Mouse (Mus musculus) hindbrain, embryonic 15.5 days (tissue): ENCODE measurements around the gene Vmn1r166. TPM values are rescaled to one million over a fixed set of nuclear protein-coding genes. Genes with fewer than 3 reads are reported as not detected.
"Not testable (repeated sequence)": the region's sequence is repeated elsewhere in the genome, so short reads cannot be mapped to it uniquely, and the experiment has no call there.

Experiments used
- ATAC-seq: fragments of 200-750 bp; cut with Nextera tagmentation; 2 replicates; pipeline ENCODE4 v1.8.0; 2017; ENCODE audit warnings: low read depth, moderate number of reproducible peaks, moderate TSS enrichment; ENCODE audit not compliant: low FRiP score
- H3K27ac ChIP-seq: fragments of 300-500 bp; sonication (generic); replicated peaks from 2 replicates; pipeline ENCODE4 v1.5.1; 2015; ENCODE audit warnings: mild to moderate bottlenecking, inconsistent platforms
- H3K27me3 ChIP-seq: fragments of 300-500 bp; sonication (generic); 2 replicates; pipeline ENCODE4 v1.6.1; 2015; ENCODE audit warnings: control low read depth, inconsistent platforms
- H3K36me3 ChIP-seq: fragments of 300-500 bp; sonication (generic); 2 replicates; pipeline ENCODE4 v1.6.1; 2015; ENCODE audit warnings: control low read depth, inconsistent platforms
- H3K4me1 ChIP-seq: fragments of 300-500 bp; sonication (generic); replicated peaks from 2 replicates; pipeline ENCODE4 v1.6.1; 2015; ENCODE audit warnings: control low read depth, inconsistent platforms
- H3K4me2 ChIP-seq: fragments of 300-500 bp; sonication (generic); 2 replicates; pipeline ENCODE4 v1.6.1; 2015; ENCODE audit warnings: moderate library complexity, mild to moderate bottlenecking, inconsistent platforms
- H3K4me3 ChIP-seq: fragments of 300-500 bp; sonication (generic); 2 replicates; pipeline ENCODE4 v1.5.1; 2015; ENCODE audit warnings: mild to moderate bottlenecking, inconsistent platforms
- H3K9ac ChIP-seq: fragments of 300-500 bp; sonication (generic); 2 replicates; pipeline ENCODE4 v1.6.1; 2015; ENCODE audit warnings: inconsistent platforms
- H3K9me3 ChIP-seq: fragments of 300-500 bp; sonication (generic); 2 replicates; pipeline ENCODE4 v1.6.1; 2016; ENCODE audit warnings: control low read depth, inconsistent platforms
- WGBS: fragments of 180-500 bp; shearing (Covaris S2); methylation state at CpG from one replicate; pipeline ENCODE4 v1.1.7; 2015; 5-methylcytosine and 5-hydroxymethylcytosine counted together
- polyA plus RNA-seq: library from polyadenylated mRNA; unstranded; fragments of >200 nt; fragmentation: Nextera tagmentation; extraction: Ambion mirVana; gene quantifications from 2 replicates; pipeline ENCODE4 v1.2.1, GENCODE M21; 2015

Vmn1r166 gene
- polyA plus RNA-seq: not detected in 2 replicates

DNA sequence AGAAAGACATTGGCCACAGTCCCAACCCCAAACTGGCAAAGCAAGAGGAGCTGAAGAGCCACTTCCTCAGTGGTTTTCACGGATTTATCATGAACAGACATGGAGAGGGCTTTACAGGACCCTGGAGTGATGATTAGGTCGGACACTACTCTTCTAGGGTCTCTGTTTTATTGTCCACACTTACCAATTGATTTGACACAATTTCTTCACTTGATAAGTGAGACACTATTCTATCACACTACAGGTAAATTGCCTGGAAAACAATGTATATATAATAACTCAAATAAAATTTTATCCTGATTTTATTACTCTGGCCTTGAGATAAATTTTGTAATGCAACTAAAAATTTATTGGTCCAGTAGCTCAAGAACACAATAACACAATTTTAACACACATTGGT lies at the start of gene Vmn1r166:
Vmn1r166 (minus strand) TSS at position 101 of the 400 bp plus-strand sequence.
- not testable (repeated sequence) for H3K9ac ChIP-seq, H3K27ac ChIP-seq, H3K4me1 ChIP-seq, H3K36me3 ChIP-seq, H3K9me3 ChIP-seq, H3K27me3 ChIP-seq, H3K4me2 ChIP-seq, ATAC-seq, H3K4me3 ChIP-seq
- whole genome bisulfite sequencing: no CpG with 5 or more reads among the region's 2 CpGs

DNA sequence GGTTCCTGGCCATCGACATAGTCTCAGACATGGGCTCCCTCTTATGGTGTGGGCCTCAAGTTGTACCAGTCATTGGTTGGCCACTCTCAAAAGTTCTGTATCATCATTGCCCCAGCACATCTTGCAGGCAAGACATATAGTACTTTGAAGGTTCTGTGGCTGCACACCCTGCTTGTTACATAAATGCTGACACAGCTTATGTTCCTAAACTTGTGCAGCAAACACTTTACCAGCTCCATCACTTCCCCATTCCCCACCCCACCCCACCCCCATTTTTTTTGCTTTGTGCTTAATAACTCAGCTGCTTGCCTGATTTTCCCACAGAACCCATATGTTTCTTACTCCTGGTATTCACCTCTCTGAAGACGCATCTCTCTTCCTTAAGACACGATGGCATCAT lies 49.4 kb upstream of the Vmn1r166 start, which contains the start of gene Nlrp4e:
Nlrp4e (plus strand) TSS at position 301 of the 400 bp plus-strand sequence.
- 87% methylated on average over 3 of the region's 3 CpGs for WGBS
- H3K9me3 ChIP-seq: peaks cover 14% of the 10 kb centered on the region; the same call in 1 of the 2 replicates
- H3K27me3 ChIP-seq, H3K27ac ChIP-seq, H3K4me3 ChIP-seq, H3K4me1 ChIP-seq, ATAC-seq, H3K4me2 ChIP-seq, H3K9ac ChIP-seq, H3K36me3 ChIP-seq: not testable (repeated sequence)

DNA sequence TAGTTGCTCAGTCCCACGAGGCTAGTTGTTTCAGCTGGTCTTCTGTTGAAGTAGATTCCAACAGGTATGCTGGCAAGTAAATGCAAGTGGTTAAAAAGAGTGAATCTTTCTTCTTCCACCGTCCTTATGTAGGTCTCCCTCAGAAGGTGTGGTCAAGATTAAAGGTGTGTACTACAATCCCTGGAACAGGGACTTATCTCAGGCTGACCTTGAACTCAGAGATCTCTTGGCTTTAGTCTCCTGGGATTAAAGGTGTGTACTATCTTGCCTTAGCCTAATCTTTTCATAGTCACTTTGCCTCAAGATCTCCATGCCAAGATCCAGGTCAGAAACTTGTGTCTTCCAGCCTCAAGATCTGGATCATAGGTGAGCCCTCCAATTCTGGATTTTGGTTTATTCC lies 27.3 kb upstream of the Vmn1r166 start, which contains the start of gene Gm6902:
Gm6902 (minus strand) TSS at position 101 of the 400 bp plus-strand sequence.
- no CpG with 5 or more reads among the region's 2 CpGs for WGBS

DNA sequence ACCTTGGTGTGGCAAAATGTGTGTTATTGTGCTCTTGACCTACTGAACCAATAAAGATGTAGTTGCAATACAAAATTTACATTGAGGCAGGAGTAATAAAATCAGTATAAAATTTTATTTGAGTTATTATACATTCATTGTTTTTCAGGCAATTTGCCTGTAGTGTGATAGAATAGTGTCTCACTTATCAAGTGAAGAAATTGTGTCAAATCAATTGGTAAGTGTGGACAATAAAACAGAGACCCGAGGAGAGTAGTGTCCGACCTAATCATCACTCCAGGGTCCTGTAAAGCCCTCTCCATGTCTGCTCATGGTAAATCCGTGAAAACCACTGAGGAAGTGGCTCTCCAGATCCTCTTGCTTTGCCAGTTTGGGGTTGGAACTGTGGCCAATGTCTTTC lies 34.5 kb downstream of the Vmn1r166 start, which contains the start of gene Vmn1r165:
Vmn1r165 (plus strand) TSS at position 301 of the 400 bp plus-strand sequence.
- WGBS: no CpG with 5 or more reads among the region's 3 CpGs
- not testable (repeated sequence) for H3K4me1 ChIP-seq, H3K4me3 ChIP-seq

More for the DNA sequence above, 27.3 kb upstream of the Vmn1r166 start, which contains the start of gene Gm6902:
- not testable (repeated sequence) for H3K9me3 ChIP-seq, ATAC-seq, H3K27ac ChIP-seq, H3K27me3 ChIP-seq, H3K36me3 ChIP-seq, H3K4me3 ChIP-seq, H3K9ac ChIP-seq, H3K4me2 ChIP-seq, H3K4me1 ChIP-seq

More for the DNA sequence above, 34.5 kb downstream of the Vmn1r166 start, which contains the start of gene Vmn1r165:
- H3K4me2 ChIP-seq, H3K9ac ChIP-seq, H3K36me3 ChIP-seq, ATAC-seq, H3K9me3 ChIP-seq, H3K27me3 ChIP-seq, H3K27ac ChIP-seq: not testable (repeated sequence)

Other genes with a start within 250 kb of the Vmn1r166 start
- not detected in 2 replicates for gene Gm4216, start 231.8 kb downstream of the Vmn1r166 start, polyA plus RNA-seq
- gene Vmn1r163, start 196.1 kb downstream of the Vmn1r166 start, polyA plus RNA-seq: not detected in 2 replicates
- gene Gm8720, start 184.2 kb downstream of the Vmn1r166 start, polyA plus RNA-seq: not detected in 2 replicates
- gene Gm10662, start 107.2 kb downstream of the Vmn1r166 start, polyA plus RNA-seq: not detected in 2 replicates
- not detected in 2 replicates for gene Vmn1r165, start 34.4 kb downstream of the Vmn1r166 start, polyA plus RNA-seq
- gene Gm6902, start 27.2 kb upstream of the Vmn1r166 start, polyA plus RNA-seq: not detected in 2 replicates
- gene Nlrp4e, start 49.5 kb upstream of the Vmn1r166 start, polyA plus RNA-seq: not detected in 2 replicates
- not detected in 2 replicates for gene Nlrp5, start 134.2 kb upstream of the Vmn1r166 start, polyA plus RNA-seq